Mouse (Mus musculus) A20 (cell line): ENCODE measurements at regions not wholly inside any gene's neighbourhood (a gene's known extent, or its start where the extent isn't known, plus 50 kb on each side); places are given as distances from the start of the nearest gene placed in this dataset.

ENCODE experiments used
- DNase-seq: peaks from one replicate; pipeline ENCODE4 v3.0.0-alpha.2; 2011; ENCODE audit warnings: low read depth, low spot score

- no peak for DNase-seq
Observed at GRCm38 (mm10) chr6:101484526-101485287, 107.0 kb upstream of the Pdzrn3 start.

- DNase-seq: no peak
Observed at GRCm38 (mm10) chr6:101482635-101483465, 105.2 kb upstream of the Pdzrn3 start.

- no peak for DNase-seq
Observed at GRCm38 (mm10) chr6:101473956-101474355, 96.3 kb upstream of the Pdzrn3 start.

- DNase-seq: no peak
Observed at GRCm38 (mm10) chr6:101473257-101473925, 95.7 kb upstream of the Pdzrn3 start.

- no peak for DNase-seq
Observed at GRCm38 (mm10) chr6:101464910-101465309, 87.2 kb upstream of the Pdzrn3 start.

- DNase-seq: no peak
Observed at GRCm38 (mm10) chr6:101463812-101464320, 86.2 kb upstream of the Pdzrn3 start.

GRCm38 (mm10) chr6:101446720-101447119 lies 69.0 kb upstream of the Pdzrn3 start:
- DNase-seq: no peak

GRCm38 (mm10) chr6:101446316-101446715 lies 68.6 kb upstream of the Pdzrn3 start:
- no peak for DNase-seq

- no peak for DNase-seq
Observed at GRCm38 (mm10) chr6:101432769-101433168, 55.1 kb upstream of the Pdzrn3 start.

GRCm38 (mm10) chr6:101429634-101430033 lies 51.9 kb upstream of the Pdzrn3 start:
- DNase-seq: no peak
